Mouse (Mus musculus): ENCODE measurements around the gene Zmiz2. TPM values are rescaled to one million over a fixed set of nuclear protein-coding genes. Genes with fewer than 3 reads are reported as not detected.

Zmiz2 gene
- total and polyA plus RNA-seq, 3 experiments: 12.3 to 90.3 (median 35.5) TPM

DNA sequence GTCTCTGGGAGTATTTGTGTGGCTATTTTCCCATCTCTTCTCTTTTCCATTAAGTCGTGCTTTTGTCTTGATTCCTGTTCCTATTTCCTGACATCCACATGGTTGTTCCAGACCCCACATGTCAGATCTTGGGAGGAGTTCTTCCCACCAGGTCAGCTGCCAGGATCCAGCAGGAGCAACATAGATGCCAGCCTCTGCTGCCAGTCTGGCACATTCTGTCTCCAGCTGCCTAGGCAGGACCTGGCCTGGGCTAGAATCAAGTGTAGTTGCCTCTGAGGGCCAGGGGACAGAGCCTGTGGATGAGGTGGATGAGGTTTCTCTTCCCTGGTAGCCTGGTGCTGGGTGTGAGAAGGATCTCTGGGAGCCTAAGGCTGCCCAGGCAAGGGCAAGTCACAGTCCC, 5.0 kb downstream of the Zmiz2 start:
- Histone ChIP-seq H3K9me3 (replicated peaks; ENCODE audit: insufficient read depth, low read length) (no peaks in the 10 kb centered on the region), H3K27ac (ENCODE audit: control insufficient read depth, low read depth, low read length) (no peak overlapping the region), H3K36me3 (ENCODE audit: control insufficient read depth in 1 of 2, insufficient read depth in 2 of 2, low read length in 2 of 2) (peaks cover 5 to 29% of the 10 kb centered on the region in 2 experiments), H3K4me1 (ENCODE audit: control insufficient read depth in 1 of 2, insufficient read depth in 2 of 2, low read length in 2 of 2) (peaks cover 10 to 25% of the 10 kb centered on the region in 2 experiments), H3K9ac (ENCODE audit: control insufficient read depth, low read depth, low read length, poor library complexity, severe bottlenecking) (no peak overlapping the region), H3K4me3 (ENCODE audit: control insufficient read depth in 1 of 2, insufficient read depth in 1 of 2, low read depth in 2 of 2, low read length in 2 of 2) (no peak overlapping the region), H3K79me2 (ENCODE audit: control insufficient read depth, insufficient read depth, low read length, poor library complexity) (peaks cover 35% of the 10 kb centered on the region), H3K27me3 (ENCODE audit: control insufficient read depth in 1 of 2, insufficient read depth in 2 of 2, low read length in 2 of 2) (no peaks in the 10 kb centered on the region)
- DNase-seq (ENCODE audit: low read depth, low spot score): no peak
- TF ChIP-seq BHLHE40 (IDR thresholded peaks at IDR 0.05; ENCODE audit: borderline replicate concordance, low read depth, low read length): no peak
- no peak for TF ChIP-seq POLR2A (IDR thresholded peaks at IDR 0.05; ENCODE audit: control insufficient read depth in 1 of 2, insufficient read depth in 1 of 2, low read depth in 1 of 2, low read length in 2 of 2, poor library complexity in 1 of 2)
- TF ChIP-seq TAL1 (IDR thresholded peaks at IDR 0.05; ENCODE audit: low read length): no peak
- TF ChIP-seq HCFC1 (IDR thresholded peaks at IDR 0.05; ENCODE audit: low read depth, low read length): no peak
- no peak for TF ChIP-seq CHD2 (IDR thresholded peaks at IDR 0.05; ENCODE audit: low read length)
- TF ChIP-seq NRF1 (IDR thresholded peaks at IDR 0.05; ENCODE audit: insufficient read depth, low read depth, low read length, poor library complexity, severe bottlenecking): no peak
- no peak for TF ChIP-seq ZKSCAN1 (IDR thresholded peaks at IDR 0.05; ENCODE audit: low read depth, low read length)
- TF ChIP-seq ELF1 (IDR thresholded peaks at IDR 0.05; ENCODE audit: low read depth, low read length): no peak
- no peak for TF ChIP-seq CHD1 (IDR thresholded peaks at IDR 0.05; ENCODE audit: low read depth, low read length)

DNA sequence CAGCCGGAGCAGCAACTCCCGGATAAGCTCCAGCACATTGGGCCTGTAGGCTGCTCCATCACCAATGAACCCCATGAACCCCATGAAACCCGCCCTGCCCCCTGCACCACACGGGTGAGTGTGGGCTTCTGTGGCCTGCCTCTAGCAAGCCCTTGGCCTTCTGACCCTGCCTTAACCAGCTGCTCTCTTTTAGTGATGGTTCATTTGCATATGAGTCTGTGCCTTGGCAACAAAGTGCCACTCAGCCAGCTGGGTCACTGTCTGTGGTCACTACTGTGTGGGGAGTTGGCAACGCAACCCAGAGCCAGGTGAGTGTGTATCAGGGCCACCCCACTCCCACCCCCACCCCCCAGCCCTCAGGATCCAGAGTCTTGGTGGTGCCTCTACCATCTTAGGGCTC, 6.7 kb downstream of the Zmiz2 start:
- peaks cover 7 to 19% of the 10 kb centered on the region in 2 experiments for H3K4me1 ChIP-seq (ENCODE audit: control insufficient read depth in 1 of 2, insufficient read depth in 2 of 2, low read length in 2 of 2)
- peaks cover 21% of the 10 kb centered on the region; the same call in 1 of the 2 replicates for H3K79me2 ChIP-seq (ENCODE audit: control insufficient read depth, insufficient read depth, low read length, poor library complexity)
- no peaks in the 10 kb centered on the region for H3K27me3 ChIP-seq (ENCODE audit: control insufficient read depth in 1 of 2, insufficient read depth in 2 of 2, low read length in 2 of 2)
- no peak overlapping the region for H3K9ac ChIP-seq (ENCODE audit: control insufficient read depth, low read depth, low read length, poor library complexity, severe bottlenecking)
- no peak for DNase-seq (ENCODE audit: low read depth, low spot score)
- no peak overlapping the region for H3K4me3 ChIP-seq (ENCODE audit: control insufficient read depth in 1 of 2, insufficient read depth in 1 of 2, low read depth in 2 of 2, low read length in 2 of 2)
- H3K27ac ChIP-seq (ENCODE audit: control insufficient read depth, low read depth, low read length): no peak overlapping the region
- TF ChIP-seq CTCF (IDR thresholded peaks at IDR 0.05 in 2 of 3, conservative IDR thresholded peaks at IDR 0.05 in 1 of 3; ENCODE audit: control insufficient read depth in 1 of 3, insufficient read depth in 1 of 3, low read depth in 2 of 3, low read length in 3 of 3, poor library complexity in 1 of 3, severe bottlenecking in 1 of 3): no peak
- no peak for TF ChIP-seq GATA1 (IDR thresholded peaks at IDR 0.05; ENCODE audit: low read depth, low read length)
- no peak for TF ChIP-seq ELF1 (IDR thresholded peaks at IDR 0.05; ENCODE audit: low read depth, low read length)
- TF ChIP-seq HCFC1 (IDR thresholded peaks at IDR 0.05; ENCODE audit: low read depth, low read length): no peak
- TF ChIP-seq JUND (IDR thresholded peaks at IDR 0.05; ENCODE audit: low read depth, low read length): no peak
- no peak for TF ChIP-seq MXI1 (IDR thresholded peaks at IDR 0.05; ENCODE audit: low read depth, low read length)
- TF ChIP-seq UBTF (IDR thresholded peaks at IDR 0.05; ENCODE audit: borderline replicate concordance, insufficient read depth, low read depth, low read length): no peak
- TF ChIP-seq ZC3H11A (IDR thresholded peaks at IDR 0.05; ENCODE audit: low read depth, low read length): no peak
- no peak for TF ChIP-seq SMC3 (IDR thresholded peaks at IDR 0.05; ENCODE audit: low read depth, low read length)
- TF ChIP-seq CHD2 (IDR thresholded peaks at IDR 0.05; ENCODE audit: low read length): no peak
- TF ChIP-seq SIN3A (IDR thresholded peaks at IDR 0.05; ENCODE audit: low read length): no peak
- no peak for TF ChIP-seq POLR2A (IDR thresholded peaks at IDR 0.05; ENCODE audit: control insufficient read depth in 1 of 2, insufficient read depth in 1 of 2, low read depth in 1 of 2, low read length in 2 of 2, poor library complexity in 1 of 2)
- no peak for TF ChIP-seq ZNF384 (IDR thresholded peaks at IDR 0.05; ENCODE audit: low read depth, low read length)
- no peak for TF ChIP-seq RCOR1 (IDR thresholded peaks at IDR 0.05; ENCODE audit: low read depth, low read length)
- TF ChIP-seq MYC (IDR thresholded peaks at IDR 0.05; ENCODE audit: low read depth, low read length): no peak
- no peaks in the 10 kb centered on the region for H3K9me3 ChIP-seq (replicated peaks; ENCODE audit: insufficient read depth, low read length)
- H3K36me3 ChIP-seq (ENCODE audit: control insufficient read depth in 1 of 2, insufficient read depth in 2 of 2, low read length in 2 of 2): peaks cover 5 to 23% of the 10 kb centered on the region in 2 experiments

Measured in MEL (cell line).